26 mouse cellular contexts compared by ENCODE assay signal in the genomic region with DNA sequence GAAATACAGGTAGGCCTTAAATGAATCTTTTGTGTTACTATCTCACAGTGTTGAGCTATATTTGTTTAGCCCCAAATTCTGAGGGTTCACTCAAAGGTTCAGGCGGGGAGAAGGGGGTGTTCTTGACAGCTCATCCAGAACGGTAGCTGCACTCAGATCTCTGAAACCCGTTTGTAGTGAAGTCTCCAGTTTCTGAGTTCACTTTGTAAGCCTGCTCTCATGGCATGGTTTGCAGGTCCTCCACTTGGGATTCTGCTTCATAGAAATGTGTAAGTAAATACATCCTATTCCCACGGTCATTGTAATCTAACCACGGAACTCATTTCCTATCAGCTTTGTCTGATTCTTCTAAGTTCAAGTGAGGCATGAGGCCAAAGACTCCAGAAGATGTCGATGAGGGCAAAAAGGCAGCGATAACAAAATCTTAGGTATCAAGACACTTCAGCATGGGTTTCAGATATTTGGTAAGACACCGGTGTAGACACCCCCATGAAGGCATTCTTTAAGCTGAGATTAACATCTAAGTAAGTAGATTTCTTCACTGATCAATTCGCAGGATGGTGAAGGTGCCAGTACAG. TPM values are rescaled to one million over a fixed set of nuclear protein-coding genes. Genes with fewer than 3 reads are reported as not detected.
"Had no signal": no experiment of that assay in that cellular context is flagged by ENCODE, and none has a peak within 500 bp of the region (broad histone marks: within the 10 kb centered on the region; RNA-seq: fewer than 3 reads in every experiment).

No protein-coding gene starts in this region.

- H3K4me1 ChIP-seq: embryonic facial prominence, embryonic 12.5 days; embryonic facial prominence, embryonic 13.5 days; embryonic facial prominence, embryonic 15.5 days; forebrain, embryonic 10.5 days; forebrain, embryonic 12.5 days; heart, embryonic 10.5 days; heart, embryonic 12.5 days had no signal

- ATAC-seq: forebrain, embryonic 13.5 days; forebrain, embryonic 15.5 days; forebrain, embryonic 16.5 days; forebrain, postnatal 0 days had no signal

- H3K4me2 ChIP-seq: embryonic facial prominence, embryonic 12.5 days; embryonic facial prominence, embryonic 13.5 days; embryonic facial prominence, embryonic 15.5 days; forebrain, embryonic 12.5 days; forebrain, embryonic 13.5 days; forebrain, embryonic 15.5 days; heart, embryonic 11.5 days; heart, embryonic 12.5 days had no signal

- H3K9me3 ChIP-seq: embryonic facial prominence, embryonic 10.5 days; embryonic facial prominence, embryonic 12.5 days; embryonic facial prominence, embryonic 13.5 days; embryonic facial prominence, embryonic 15.5 days; forebrain, embryonic 10.5 days; forebrain, embryonic 12.5 days; forebrain, embryonic 13.5 days; forebrain, embryonic 15.5 days; heart, embryonic 10.5 days; heart, embryonic 12.5 days had no signal

- H3K36me3 ChIP-seq: embryonic facial prominence, embryonic 10.5 days; embryonic facial prominence, embryonic 12.5 days; embryonic facial prominence, embryonic 13.5 days; embryonic facial prominence, embryonic 15.5 days; forebrain, embryonic 10.5 days; forebrain, embryonic 12.5 days; forebrain, embryonic 15.5 days; heart, embryonic 10.5 days; heart, embryonic 12.5 days had no signal

- DNase-seq: cerebellum, postnatal 10 days; cerebellum, postnatal 14 days; cerebellum, postnatal 25 days; cerebellum, postnatal 36 days; forebrain, postnatal 0 days; gastrocnemius, adult 2 months; gastrocnemius, postnatal 10 days; gastrocnemius, postnatal 14 days; gastrocnemius, postnatal 25 days; gastrocnemius, postnatal 36 days; heart, adult 11 months; heart, adult 18-20 months; heart, adult 2 months had no signal

- H3K27me3 ChIP-seq: embryonic facial prominence, embryonic 12.5 days; embryonic facial prominence, embryonic 13.5 days; embryonic facial prominence, embryonic 15.5 days; forebrain, embryonic 12.5 days; forebrain, embryonic 13.5 days; forebrain, embryonic 15.5 days; heart, embryonic 12.5 days had no signal

- H3K4me3 ChIP-seq: embryonic facial prominence, embryonic 10.5 days; embryonic facial prominence, embryonic 12.5 days; embryonic facial prominence, embryonic 13.5 days; embryonic facial prominence, embryonic 15.5 days; erythroblast, embryonic 14.5 days; forebrain, embryonic 10.5 days; forebrain, embryonic 12.5 days; forebrain, embryonic 13.5 days; forebrain, embryonic 15.5 days; gastrocnemius, adult 2 months; heart, adult 2 months; heart, embryonic 10.5 days; heart, embryonic 12.5 days had no signal

- H3K27ac ChIP-seq: embryonic facial prominence, embryonic 10.5 days; embryonic facial prominence, embryonic 12.5 days; embryonic facial prominence, embryonic 13.5 days; embryonic facial prominence, embryonic 15.5 days; forebrain, embryonic 10.5 days; forebrain, embryonic 12.5 days; forebrain, embryonic 13.5 days; forebrain, embryonic 15.5 days; gastrocnemius, adult 2 months; heart, adult 2 months; heart, embryonic 10.5 days had no signal

- H3K9ac ChIP-seq: embryonic facial prominence, embryonic 12.5 days; embryonic facial prominence, embryonic 13.5 days; embryonic facial prominence, embryonic 15.5 days; forebrain, embryonic 12.5 days; forebrain, embryonic 13.5 days; forebrain, embryonic 15.5 days; forebrain, postnatal 0 days; heart, embryonic 12.5 days had no signal

RNA-seq across cellular contexts. Expression of a gene that starts 18.2 kb away (rescaled TPM):
- polyA plus RNA-seq: erythroblast, embryonic 14.5 days had no signal
